Mouse (Mus musculus) adipocyte (in vitro differentiated cells): Measurements from ENCODE around the gene Acox2.
A peak's percentile ranks its signal among the peaks of the same experiment; 100 is the strongest.
"Not testable (repeated sequence)": the region's sequence is repeated elsewhere in the genome, so short reads cannot be mapped to it uniquely, and the experiment has no call there.

ENCODE experiments used
- DNase-seq: peaks from one replicate; pipeline ENCODE4 v3.0.0-alpha.2; 2016; ENCODE audit warnings: low spot score

The Acox2 gene

GRCm38 (mm10) chr14:8259166-8259565, at the start of gene Acox2:
Gene Acox2, minus strand, starts transcription at chr14:8259353.
- DNase-seq: no peak

- DNase-seq: peak; percentile 52
Observed at GRCm38 (mm10) chr14:8308650-8309049, 49.5 kb upstream of the Acox2 start.

GRCm38 (mm10) chr14:8306884-8307283, 47.7 kb upstream of the Acox2 start:
- DNase-seq: no peak

GRCm38 (mm10) chr14:8305014-8305413, 45.9 kb upstream of the Acox2 start:
- DNase-seq: no peak

- DNase-seq: no peak
Observed at GRCm38 (mm10) chr14:8304082-8304481, 44.9 kb upstream of the Acox2 start.

- no peak for DNase-seq
Observed at GRCm38 (mm10) chr14:8302687-8303086, 43.5 kb upstream of the Acox2 start.

GRCm38 (mm10) chr14:8300281-8300680, 41.1 kb upstream of the Acox2 start:
- peak; percentile 68 for DNase-seq

- DNase-seq: peak; percentile 36
Observed at GRCm38 (mm10) chr14:8297889-8298293, 38.7 kb upstream of the Acox2 start.

- peak; percentile 14 for DNase-seq
Observed at GRCm38 (mm10) chr14:8294257-8294656, 35.1 kb upstream of the Acox2 start.

- DNase-seq: peak; percentile 63
Observed at GRCm38 (mm10) chr14:8286595-8286994, 27.4 kb upstream of the Acox2 start.

GRCm38 (mm10) chr14:8283784-8284183, 24.6 kb upstream of the Acox2 start:
- DNase-seq: peak; percentile 8

GRCm38 (mm10) chr14:8271281-8271680, 12.1 kb upstream of the Acox2 start:
- not testable (repeated sequence) for DNase-seq

- no peak for DNase-seq
Observed at GRCm38 (mm10) chr14:8264378-8264777, 5.2 kb upstream of the Acox2 start.

- DNase-seq: no peak
Observed at GRCm38 (mm10) chr14:8262242-8262641, 3.1 kb upstream of the Acox2 start.

- no peak for DNase-seq
Observed at GRCm38 (mm10) chr14:8260214-8260613, 1.1 kb upstream of the Acox2 start.

- DNase-seq: peak; percentile 33
Observed at GRCm38 (mm10) chr14:8258752-8259151, 401 bp downstream of the Acox2 start.

GRCm38 (mm10) chr14:8258335-8258627, 872 bp downstream of the Acox2 start:
- DNase-seq: peak; percentile 38

- no peak for DNase-seq
Observed at GRCm38 (mm10) chr14:8257521-8258334, 1.4 kb downstream of the Acox2 start.

GRCm38 (mm10) chr14:8256881-8257280, 2.3 kb downstream of the Acox2 start:
- DNase-seq: no peak

- no peak for DNase-seq
Observed at GRCm38 (mm10) chr14:8256072-8256471, 3.1 kb downstream of the Acox2 start.

- DNase-seq: peak; percentile 65
Observed at GRCm38 (mm10) chr14:8255076-8255729, 4.0 kb downstream of the Acox2 start.

GRCm38 (mm10) chr14:8251330-8251885, 7.7 kb downstream of the Acox2 start:
- DNase-seq: no peak

- no peak for DNase-seq
Observed at GRCm38 (mm10) chr14:8250141-8250871, 8.8 kb downstream of the Acox2 start.
